Mouse (Mus musculus) heart, postnatal 10 days (tissue): Measurements from ENCODE around the gene Vps29. TPM values are rescaled to one million over a fixed set of nuclear protein-coding genes. Genes with fewer than 3 reads are reported as not detected.

Experiments
- DNase-seq, 2 experiments: peaks; one replicate each; pipeline ENCODE4 v3.0.0; 2021
- intact Hi-C: fragments of 180-260 bp; cut with DNase I; formaldehyde crosslinking; loops from one replicate; pipeline ENCODE4 v1.15.1; 2025
- total RNA-seq, 2 experiments: library from RNA; stranded (reverse); gene quantifications; 2 replicates each; pipeline ENCODE4 v1.2.3; 2021

The Vps29 gene
- total RNA-seq, 2 experiments from 2014 or later: 109 to 122 TPM

DNA sequence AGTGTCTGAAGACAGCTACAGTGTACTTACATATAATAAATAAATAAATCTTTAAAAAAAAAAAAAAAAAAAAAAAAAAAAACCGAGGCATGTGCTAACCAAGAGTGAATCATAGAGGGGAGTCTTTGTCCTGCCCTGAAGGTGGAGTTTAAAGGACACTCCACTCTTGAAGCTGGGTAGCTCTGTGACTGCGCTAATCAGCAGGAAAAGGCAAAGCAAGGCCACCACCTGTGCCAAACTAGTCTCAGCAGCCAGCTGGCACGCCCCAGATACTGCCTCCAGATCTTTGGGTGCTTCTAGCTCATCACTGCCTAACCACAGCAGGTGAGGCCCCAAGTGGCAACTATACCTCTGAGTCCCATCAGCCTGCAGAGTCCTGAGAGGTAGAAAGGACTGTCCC lies 19.5 kb upstream of the Vps29 start:
- intact Hi-C loops: no loop called here
- DNase-seq: no peak

DNA sequence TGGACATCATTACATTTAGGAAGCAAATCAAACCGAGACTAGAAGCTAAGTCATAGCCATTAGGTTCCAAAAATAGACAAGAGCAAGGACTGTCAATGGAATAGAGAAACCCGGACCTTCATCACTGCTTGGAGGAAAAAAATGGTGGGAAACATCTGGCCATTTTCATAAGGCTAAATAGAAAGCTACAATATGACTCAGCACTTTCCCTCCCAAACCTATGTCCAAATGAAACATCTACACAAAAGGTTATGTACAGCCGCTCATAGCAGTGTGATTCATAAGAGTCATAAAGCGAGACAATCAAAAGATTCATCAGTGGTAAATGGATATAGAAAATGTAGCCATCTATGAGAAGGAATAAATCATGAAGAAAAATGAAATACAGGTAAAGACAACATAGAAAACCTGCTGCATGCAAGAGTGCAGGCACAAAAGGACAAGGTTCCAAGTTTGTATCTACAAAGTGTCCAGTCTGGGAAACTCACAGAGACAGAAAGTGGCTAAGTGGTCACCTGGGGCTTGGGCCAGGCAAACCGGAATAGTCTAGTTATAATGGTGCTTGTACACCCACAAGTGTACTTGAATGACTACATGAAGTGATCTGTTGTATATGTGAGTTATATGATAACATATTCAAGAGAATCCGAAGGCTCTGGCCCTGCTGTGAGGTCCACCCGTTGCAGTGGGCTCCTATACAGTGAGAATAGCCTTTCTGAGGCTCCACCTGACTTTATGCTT lies 17.4 kb upstream of the Vps29 start:
- intact Hi-C loops: no loop called here
- DNase-seq: no peak

DNA sequence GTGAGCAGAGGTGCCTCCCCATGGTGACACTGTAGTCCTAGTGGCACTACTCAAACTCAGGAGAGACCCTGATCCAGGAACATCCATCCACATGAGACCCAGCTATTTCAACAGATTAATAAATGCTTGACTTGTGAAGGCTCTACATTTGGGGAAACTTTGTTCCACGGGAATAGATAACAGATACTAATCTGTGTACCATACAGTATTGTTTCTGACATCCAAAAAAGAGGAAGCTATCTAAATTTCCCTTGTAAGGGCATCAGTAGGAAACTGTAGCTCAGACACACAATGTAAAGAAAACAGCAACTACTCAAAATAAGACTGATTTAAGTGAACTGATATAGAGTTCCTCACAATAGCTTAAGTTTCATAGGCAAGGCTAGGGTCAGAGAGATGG lies 11.3 kb upstream of the Vps29 start:
- intact Hi-C loops: loop anchor here (5.0 kb wide), 2 partner anchors 211 to 231 kb away; no protein-coding TSS in a partner anchor
- no peak for DNase-seq

DNA sequence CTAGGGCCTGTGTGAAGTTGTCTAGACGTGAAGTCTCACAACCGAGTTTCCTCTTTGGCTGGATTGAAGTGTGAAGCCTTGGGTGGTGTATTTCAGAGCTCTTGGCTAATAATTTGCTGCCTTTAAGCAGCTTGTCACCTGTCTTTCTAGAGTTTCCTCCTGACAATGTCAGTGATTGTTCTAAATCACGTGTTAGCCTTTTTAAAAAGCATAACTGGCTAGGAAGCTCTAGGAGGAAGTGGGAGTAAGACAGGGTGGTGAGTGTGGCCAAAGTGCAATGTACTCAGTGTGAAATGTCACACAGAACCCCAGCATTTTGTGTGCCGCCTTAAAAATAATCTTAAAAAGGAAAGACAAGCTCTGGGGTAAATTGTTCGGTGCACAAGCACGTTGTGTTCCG lies 10.4 kb upstream of the Vps29 start:
- intact Hi-C loops: loop anchor here (1.0 to 5.0 kb wide), 3 partner anchors 75 to 231 kb away; no protein-coding TSS in a partner anchor

DNA sequence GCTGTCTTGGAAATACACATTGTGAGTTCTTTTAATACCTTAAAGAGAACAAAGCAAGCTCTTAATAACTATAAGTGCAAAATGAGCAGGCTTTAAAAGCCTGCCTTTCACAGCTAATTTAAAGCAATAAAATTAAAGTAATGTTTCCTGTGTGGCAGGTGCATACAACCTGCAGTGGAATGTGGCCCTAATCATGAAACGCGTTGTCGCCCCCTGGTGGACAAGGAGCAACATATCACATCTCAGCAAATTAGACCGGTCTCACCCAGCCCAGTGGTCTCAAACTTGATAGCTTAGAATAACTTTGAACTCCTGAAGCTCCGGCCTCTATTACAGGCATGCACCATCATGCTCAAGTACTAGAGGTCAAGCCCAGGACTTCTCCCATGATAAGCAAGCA lies 9.9 kb upstream of the Vps29 start:
- peak; percentile 67 to 87 for DNase-seq
- intact Hi-C loops: loop anchor here (1.0 to 5.0 kb wide), 3 partner anchors 76 to 232 kb away; no protein-coding TSS in a partner anchor

More for the DNA sequence above, 10.4 kb upstream of the Vps29 start:
- no peak for DNase-seq

DNA sequence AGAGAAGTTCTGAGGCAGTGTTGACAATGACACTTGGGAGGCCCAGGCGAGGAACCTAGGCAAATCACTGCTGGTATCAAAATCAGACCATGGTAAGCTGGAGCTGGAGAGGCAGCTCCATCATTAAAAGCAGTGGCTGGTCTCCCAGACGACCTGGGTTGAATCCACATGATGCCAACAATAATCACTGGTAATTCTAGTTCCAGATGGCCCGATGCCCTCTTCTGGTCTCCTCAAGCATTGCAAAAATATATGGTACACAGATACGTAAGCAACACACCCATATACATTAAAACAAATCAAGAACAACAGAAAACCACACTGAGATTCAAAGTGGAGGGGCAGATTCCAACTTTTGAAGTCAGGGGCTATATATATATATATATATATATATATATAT lies 8.4 kb upstream of the Vps29 start:
- intact Hi-C loops: no loop called here
- DNase-seq: no peak

DNA sequence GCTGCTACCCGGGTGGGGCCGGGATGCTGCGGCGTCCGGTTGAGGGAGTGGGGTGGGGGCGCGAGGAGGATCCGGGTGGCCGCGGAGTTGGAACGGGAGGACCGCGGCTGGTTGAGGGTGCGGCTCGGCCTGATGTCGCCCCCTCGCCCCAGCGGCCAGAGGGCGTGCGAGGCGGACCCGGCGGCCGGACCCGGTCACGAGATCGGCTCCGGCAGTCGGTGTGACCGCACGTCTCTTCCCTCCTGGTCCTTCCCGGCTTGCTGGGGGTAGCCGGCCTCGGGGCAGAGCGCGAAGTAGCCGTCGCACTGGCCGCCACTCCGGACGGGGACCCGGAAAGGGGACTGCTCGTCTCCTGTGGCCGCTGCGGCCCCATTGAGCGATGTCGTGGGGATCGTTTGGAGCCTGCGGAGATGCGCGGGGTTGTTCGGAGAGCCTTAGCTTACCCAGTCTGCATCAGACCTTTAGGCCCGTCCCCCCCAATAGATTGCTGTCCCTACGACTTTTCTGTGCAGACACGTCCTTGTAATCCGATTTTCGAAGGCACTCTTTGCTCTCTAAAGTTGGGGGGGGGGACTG lies 411 bp downstream of the Vps29 start:
- DNase-seq: no peak
- intact Hi-C loops: loop anchor here (2.0 kb wide), 1 partner anchor 16 kb away; the partner anchor contains the start of gene Gpn3

DNA sequence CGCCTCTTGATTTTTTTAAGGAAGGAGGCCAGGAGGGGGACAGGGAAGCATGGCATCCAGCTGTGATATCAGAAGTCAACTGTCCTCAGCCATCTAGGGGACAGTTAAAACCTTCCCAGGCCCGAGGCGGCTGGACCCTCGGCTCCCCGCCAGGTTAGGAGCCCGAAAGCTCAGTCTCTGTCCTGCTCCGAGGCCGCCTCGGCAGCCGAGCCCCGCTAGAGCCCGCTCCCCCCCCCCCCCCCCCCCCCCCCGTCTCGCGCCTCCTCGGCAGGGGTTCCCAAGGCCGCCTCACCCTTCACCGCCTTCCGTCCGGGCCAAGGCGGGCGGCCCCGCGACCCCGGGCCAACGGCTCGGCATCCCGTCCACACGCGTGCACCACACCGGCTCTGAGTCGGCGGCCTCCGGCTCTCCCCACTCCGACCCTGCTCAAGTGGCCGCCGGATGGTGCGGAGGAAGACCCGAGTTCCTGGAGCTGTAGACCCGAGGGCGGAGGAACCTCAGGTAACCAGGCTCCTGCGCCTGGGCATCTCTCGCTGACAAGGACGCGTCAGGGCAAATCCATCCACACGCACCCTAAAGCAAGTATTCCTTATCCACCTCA lies 17.5 kb downstream of the Vps29 start, which contains the start of gene Gpn3:
TSS of gene Gpn3 (plus strand) at position 286 of the 601 bp plus-strand sequence.
- DNase-seq: peak in 1 of 2 experiments; percentile 58
- intact Hi-C loops: loop anchor here (2.0 kb wide), 1 partner anchor 17 kb away; the partner anchor contains the start of genes Rad9b and Vps29

DNA sequence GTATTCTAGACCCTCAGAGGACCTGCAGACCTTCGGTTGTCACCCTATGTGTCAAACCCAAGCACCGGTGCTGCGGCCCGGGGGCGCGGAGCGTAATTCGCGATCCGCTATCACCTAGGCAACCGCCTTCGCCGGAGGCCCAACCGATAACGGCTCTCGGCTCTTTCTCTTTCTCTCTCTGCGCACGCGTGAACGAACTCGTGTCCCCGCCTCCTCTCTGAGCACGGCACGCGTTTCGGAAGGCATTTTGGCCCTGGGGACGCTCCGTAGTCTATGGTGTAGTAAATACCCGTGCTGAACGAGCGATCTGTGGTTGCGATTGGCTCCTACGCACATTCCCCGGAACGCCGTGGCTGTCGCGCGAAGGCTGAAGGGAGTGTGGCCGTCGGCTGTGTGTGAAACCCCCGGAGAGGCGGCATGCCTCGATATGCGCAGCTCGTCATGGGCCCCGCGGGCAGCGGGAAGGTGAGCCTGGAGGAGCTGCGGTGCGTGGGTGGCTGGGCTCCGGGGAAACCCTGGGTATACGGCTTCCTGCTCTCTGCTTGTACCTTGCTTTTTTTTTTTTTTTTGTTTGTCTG lies 18.1 kb downstream of the Vps29 start, which contains the start of gene Fam216a:
TSS of gene Fam216a (minus strand) at position 173 of the 578 bp plus-strand sequence.
- intact Hi-C loops: no loop called here
- peak; percentile 99 to 100 for DNase-seq

DNA sequence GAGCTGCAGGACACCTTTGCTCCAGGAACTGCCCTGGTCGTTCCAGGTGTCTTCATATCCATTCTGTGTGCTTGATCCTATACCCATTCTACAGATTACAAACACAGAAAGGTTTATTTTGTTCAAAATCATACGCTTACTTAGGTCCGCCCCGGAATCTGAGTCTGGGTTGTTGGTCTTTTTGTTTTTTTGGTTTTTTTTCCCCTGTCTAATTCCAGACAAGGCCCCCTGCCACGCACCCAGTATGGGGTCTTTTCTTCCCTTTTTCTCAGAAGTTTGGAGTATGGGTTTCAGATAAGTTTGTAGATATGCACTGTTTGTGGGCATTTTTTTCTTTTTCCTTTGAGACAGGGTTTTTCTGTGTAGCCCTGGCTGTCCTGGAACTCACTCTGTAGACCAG lies 18.7 kb downstream of the Vps29 start:
- no peak for DNase-seq
- intact Hi-C loops: no loop called here

DNA sequence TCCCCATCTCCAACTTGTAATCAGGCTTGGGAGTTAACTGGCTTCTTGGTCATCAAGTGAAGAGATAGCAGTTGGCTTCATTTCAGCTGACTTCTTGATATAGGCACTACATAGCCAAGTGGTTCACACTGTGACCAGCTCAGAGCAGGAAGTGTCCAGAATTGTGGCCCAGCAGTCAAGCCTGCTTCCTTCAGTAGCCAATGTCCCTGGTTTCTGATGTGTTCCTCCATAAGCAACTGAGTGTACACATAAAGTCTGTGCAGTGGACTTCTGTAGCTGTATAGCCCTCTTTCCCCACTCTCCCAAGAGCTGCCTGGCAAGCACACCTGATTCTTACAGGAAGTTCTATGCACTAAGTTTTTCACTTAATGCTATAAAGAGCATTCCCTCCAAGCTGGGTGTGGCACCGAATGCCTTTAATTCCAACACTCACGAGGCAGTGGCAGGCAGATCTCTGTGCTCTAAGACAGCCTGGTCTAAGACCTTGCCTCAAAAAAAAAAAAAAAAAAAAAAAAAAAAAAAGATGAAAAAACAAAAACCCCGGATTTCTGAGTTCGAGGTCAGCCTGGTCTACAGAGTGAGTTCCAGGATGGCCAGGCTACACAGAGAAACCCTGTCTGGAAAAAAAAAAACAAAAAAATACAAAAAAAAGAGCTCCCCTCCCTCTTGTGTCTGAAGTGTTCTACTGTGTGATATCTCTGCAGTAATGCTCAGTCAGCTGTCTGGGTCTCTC lies 23.1 kb downstream of the Vps29 start:
- no peak for DNase-seq
- intact Hi-C loops: no loop called here

DNA sequence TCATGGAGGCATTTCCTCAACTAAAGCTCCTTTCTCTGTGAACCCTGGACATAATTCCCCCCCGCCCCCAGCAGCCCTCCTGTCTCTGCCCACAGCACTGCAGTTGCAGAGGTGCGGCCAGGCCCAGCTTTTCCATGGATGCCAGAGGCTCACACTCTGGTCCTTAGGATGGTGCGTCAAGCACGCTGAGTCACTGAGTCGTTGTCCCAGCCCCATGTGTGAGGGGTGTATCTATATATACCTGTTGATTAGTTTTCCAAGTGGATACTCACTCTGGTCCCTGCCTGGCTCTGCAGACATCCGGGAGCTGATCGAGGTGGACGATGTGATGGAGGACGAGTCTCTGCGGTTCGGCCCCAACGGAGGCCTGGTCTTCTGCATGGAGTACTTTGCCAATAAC lies 24.0 kb downstream of the Vps29 start:
- DNase-seq: no peak
- intact Hi-C loops: no loop called here

DNA sequence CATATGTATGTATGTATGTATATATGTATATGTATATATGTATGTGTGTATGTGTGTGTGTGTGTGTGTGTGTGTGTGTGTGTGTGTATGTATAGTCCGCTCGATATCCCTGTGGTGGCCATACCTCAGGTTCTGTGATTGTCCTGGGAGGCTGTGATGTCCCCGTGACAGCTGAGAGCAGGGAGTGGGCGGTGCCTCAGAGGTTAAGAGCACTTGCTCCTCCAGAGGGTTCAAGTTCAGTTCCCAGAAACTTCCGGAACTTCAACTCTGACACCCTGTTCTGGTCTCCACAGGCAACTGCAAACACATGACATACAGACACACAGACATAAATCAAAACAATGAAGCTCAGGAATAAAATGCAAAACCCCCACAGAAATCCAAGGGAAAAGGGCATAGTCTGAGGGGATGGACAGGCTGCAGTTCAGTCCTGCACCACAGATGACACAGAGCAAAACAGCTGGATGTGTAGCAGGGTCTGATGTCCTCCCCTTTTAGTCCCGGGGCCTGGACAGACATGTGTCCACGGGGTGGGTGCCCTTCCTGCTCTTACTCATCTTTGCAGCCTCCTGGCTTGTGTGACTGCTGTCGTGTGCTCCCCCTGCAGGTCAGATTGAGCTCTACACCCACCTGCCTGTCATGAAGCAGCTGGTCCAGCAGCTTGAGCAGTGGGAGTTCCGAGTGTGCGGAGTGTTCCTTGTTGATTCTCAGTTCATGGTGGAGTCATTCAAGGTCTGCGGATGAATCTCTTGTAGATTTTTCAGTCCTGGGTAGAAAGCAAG lies 25.4 kb downstream of the Vps29 start:
- DNase-seq: peak; percentile 75 to 84
- intact Hi-C loops: no loop called here

DNA sequence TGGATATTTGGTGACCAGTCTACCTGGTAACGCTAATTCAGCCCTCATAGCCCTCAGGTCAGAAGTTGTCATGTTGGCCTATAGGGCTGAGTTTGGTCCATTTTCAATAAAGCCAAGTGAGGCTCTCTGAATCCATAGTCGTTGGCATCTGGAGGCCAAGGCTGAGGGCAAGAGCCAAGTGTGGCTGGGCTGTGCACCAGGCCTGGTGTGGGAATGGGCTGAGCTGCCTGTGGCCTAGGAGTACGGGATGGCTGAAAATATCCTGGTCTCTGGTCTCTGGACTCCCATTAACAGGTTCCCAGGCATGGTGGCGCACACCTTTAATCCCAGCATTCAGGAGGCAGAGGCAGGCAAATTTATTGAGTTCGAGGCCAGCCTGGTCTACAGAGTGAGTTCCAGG lies 35.8 kb downstream of the Vps29 start:
- DNase-seq: no peak
- intact Hi-C loops: loop anchor here (5.0 kb wide), 3 partner anchors 103 to 258 kb away; no protein-coding TSS in a partner anchor

DNA sequence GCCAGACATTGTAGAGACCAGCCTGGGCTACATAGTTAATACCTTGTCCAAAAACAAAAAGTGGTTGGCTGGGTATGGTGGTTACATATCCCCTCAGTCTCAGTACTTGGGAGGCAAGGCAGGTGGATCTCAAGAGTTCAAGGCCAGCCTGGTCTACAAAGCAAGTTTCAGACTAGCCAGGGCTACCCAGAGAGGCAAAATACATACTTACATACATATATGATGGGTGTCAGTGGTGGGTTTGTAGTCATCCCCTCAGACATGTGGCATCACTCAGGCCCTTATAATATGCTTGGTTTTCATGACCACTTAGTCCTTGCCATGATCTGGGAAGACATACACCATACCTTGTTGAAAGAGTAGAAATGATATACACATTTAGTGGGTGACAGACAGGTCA lies 36.5 kb downstream of the Vps29 start:
- no peak for DNase-seq
- intact Hi-C loops: loop anchor here (5.0 kb wide), 3 partner anchors 103 to 258 kb away; no protein-coding TSS in a partner anchor

DNA sequence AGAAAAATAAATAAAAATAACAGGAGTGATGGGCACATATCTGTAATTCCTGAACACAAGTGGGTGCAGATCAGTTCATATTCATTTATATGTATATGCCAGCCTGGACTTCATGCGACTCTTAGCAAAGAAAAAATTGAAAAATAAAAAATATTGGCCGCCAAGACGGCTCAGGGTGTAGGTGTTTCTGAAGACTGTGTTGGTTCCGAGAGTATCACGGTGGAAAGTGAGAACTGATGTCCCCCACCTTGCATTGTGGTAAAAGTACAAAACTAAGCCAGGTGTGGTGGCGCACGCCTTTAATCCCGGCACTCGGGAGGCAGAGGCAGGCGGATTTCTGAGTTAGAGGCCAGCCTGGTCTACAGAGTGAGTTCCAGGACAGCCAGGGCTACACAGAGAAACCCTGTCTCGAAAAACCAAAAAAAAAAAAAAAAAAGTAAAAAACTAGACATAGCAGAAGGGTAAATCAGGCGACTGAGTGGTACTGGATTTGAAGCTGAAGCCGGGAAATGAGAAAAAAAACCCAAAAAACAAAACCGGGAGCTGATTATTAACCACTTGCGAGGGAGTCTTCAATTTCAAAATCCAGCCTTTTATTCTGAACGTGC lies 37.1 kb downstream of the Vps29 start:
- DNase-seq: no peak
- intact Hi-C loops: loop anchor here (5.0 kb wide), 3 partner anchors 104 to 259 kb away; no protein-coding TSS in a partner anchor

DNA sequence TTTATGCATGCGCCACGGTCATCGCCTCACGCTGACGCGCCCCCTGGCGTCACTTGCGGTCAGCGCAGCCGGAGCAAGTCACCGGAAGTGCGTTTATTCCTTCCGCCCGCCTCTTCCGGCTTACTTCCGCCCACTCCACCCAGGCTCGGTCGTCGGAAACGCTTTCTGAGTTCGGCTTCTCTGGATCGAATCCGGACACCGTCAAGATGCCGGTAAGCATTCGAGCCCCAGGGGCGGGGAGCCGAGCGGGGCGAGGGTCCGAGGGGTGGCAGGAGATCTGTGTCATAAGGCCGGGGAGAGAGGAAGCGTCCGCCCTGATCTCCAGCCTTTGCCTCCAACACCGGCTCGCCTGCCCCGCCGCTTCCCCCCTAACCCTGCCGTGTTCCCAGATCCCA lies 37.6 kb downstream of the Vps29 start, which contains the start of gene Arpc3:
TSS of gene Arpc3 (plus strand) at position 93 of the 395 bp plus-strand sequence.
- intact Hi-C loops: loop anchor here (5.0 kb wide), 3 partner anchors 104 to 259 kb away; no protein-coding TSS in a partner anchor
- DNase-seq: peak; percentile 93 to 95

DNA sequence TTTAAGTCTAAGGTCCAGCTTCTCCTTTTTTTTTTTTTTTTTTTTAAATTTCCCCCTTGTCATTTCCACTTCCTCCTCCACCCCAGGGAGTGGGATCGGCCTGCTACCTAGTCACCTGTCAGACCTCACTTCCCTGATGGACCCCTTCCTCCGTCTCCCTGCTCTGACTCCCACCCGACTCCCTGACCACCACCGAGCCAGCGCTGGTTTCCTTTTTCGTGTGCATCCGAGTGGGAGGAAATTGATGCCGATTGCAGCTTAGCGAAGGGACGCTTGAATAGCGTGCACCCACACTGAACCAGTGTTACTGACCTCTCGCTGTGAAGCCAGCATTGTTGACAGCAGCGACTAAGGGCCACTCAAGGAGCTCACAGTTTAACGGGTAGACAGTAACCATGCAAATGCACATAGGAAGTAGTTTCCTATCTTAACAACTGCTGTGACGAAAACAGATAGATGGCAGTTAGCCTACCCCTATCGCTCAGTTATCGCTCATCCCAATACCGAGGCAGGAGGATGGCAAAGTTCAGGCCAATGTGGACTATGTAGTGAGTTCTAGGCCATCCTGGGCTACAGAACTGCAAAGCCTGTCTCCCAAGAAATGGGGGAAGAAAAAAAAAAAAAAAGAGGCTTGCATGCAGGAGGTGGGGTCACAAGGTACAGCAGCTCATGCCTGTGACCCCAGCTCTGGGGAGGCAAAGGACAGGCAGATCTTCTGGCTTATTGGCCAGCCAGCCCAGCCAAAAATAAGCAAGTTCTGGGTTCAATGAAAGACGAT lies 38.2 kb downstream of the Vps29 start:
- DNase-seq: peak; percentile 34 to 54
- intact Hi-C loops: loop anchor here (5.0 kb wide), 3 partner anchors 105 to 260 kb away; no protein-coding TSS in a partner anchor
